Mouse (Mus musculus) T-helper 17 cell (primary cell): Measurements from ENCODE around the gene Slc39a11.

Source experiments
- in situ Hi-C, 2 experiments: fragments of 300-600 bp; cut with MboI, MseI; formaldehyde crosslinking; loops; 1 replicate in 1 of 2; 2 replicates in 1 of 2; pipeline ENCODE4 v1.15.1; 2025; ENCODE audit warnings: high pct_unique_total_duplicates in 2 of 2

The Slc39a11 gene

DNA sequence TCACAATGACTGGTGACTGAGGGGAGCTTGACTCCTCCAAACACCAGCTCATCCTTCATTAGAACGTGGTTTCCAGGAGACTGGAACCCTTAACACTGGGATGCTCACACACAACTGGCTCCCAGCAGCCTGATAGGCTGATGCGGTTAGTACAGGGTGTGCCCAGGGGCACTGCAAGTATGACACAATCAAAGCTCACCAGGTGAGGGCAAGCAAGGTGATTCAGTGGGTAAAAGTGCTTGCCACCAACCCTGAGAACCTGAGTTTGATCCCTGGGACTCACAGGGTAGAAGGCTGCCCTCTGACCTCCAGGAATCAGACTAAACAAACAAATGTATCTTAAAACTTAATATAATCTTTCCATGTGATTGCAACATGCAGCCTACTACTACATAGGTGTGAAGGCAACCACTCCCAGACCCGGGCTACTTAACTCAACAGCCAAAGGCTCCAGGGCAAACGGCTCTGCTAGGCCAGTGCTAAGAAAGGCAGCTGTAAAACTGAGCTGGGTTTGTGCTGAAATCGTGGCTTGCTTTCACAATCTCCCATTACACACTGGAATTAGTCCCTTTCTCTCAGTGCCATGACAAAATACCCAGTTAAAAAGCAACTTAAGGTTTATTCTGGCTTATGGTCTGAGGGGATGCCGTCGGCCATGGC lies 95.0 kb downstream of the Slc39a11 start:
- in situ Hi-C loops: no loop called here

DNA sequence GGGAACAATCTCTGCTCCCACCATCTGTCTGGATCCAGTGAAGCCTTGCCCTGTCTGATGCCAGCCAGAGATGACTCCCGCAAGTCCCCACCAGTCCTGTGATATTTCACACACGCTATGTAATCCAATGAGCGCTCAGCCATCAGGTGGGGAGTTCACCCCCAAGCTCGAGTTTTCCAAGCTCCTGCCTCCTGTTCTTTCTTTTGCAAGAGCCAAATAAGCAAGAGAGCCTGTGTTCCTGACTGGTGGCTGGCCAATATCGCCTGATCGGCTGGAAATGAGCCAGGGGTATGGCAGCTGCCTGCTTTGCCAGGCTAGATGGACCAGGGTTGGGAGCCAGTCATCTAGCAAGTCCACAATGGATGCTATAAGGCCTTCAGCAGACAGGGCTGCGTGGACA lies 95.7 kb downstream of the Slc39a11 start:
- in situ Hi-C loops: no loop called here

DNA sequence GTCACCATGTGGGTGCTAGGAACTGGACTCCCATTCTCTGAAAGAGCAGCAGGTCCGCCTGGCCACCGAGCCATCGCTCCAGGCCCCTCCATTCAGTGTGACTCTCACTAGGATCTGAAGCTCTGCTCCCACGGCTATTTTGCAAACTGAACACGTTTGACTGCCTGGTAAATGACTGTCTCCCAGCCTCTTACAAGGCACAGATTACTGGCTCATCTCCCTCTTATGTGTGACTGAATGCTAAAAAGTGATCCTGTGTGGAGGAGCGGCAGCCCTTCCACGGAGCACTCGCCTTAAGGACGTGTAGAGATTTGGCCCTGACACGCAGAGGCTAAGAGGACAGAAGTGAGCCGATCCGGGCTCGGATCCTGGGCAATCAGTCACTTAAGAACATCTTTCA lies 96.3 kb downstream of the Slc39a11 start:
- in situ Hi-C loops: no loop called here

DNA sequence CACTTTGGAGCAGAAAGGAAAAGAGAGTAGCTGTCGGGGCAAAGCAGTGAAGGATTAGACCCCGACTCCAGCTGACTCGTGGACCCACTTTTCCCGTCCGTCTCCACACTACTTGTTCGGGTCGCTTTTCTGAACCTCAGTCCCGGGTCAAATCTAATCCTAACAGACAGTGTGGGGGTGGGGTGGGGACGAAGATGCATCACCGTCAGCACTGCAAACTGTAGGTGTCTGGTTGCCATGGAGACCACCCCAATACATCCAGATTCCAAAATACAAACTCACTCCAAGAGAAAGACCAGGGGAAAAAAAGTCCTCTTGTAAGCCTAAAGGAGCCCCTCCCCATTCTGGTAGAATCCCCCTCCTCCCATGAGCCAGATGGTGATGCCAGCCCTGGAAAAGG lies 97.3 kb downstream of the Slc39a11 start:
- in situ Hi-C loops: no loop called here

DNA sequence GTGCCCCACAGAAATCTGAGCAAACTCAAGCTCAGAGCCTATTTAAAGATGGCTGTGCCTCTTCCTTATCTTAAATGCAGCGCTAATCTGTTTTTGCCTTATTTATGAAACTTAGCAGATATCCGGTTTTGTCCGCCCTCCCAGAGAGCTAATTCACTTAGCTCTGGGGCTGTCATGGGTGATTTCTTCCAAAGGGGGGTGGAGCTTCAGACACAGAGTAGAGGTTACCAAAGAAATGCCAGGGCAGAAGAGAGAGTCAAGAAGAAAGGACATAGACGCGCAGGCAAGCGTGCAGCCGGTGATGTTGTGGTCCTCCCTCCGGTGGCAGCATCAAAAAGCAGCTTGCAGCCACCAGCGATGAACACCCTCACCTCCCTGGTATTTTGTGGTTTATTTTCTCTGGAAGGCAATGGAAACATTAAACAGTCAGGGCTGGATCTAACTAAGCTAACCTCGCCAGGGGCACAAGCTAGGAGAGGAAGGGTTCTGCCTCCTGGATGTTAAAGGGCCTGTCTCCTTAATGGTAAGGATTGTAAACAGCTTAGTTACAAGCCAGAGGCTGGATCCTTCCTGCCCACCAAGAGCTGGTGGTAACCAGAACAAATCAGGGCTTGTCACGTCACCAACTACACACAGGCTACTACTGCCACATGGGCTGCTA lies 103.5 kb downstream of the Slc39a11 start:
- in situ Hi-C loops: no loop called here

DNA sequence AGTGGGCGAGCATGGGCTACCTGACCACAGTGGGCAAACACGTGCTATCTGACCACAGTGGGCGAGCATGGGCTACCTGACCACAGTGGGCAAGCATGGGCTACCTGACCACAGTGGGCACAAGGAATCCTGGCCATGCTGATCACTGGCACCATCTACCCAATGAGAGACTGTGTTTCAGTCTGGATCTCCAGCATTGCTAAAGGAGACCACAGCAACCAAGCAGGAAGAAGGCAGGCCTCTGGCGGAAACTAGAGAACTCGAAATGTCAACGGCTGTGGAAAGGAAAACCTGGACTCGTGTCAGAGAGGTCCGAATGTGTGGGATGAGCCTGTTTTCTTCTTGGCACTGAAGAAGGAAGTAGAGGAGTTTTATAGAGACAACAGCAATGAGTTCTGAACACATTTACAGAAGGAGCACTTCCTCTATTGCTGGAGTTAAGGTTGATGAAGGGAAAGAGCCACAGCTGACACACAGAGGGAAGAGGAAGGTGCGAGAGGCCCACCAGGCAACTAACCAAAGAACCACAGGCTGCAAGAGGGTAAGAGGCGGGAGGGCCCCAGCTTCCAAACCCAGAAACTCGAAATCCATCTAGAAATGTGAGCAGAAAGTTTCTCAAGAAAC lies 105.8 kb downstream of the Slc39a11 start:
- in situ Hi-C loops: no loop called here

DNA sequence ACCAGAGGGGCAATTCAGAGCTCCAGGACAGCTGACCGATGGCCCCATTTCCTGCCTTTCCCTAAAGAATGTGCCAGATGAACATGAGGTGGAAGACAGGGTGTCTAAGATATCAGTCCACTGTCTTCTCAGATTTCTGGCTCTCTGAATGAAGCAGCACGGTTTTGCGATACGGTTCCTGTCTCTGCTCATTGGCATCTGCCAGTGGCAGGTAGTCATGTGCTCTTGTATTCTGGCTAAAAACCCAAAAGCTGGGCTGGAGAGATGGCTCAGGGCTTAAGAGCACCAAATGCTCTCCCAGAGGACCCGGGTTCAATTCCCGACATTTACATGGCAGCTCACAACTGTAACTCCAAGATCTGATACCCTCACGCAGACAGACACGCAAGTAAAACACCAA lies 108.8 kb downstream of the Slc39a11 start:
- in situ Hi-C loops: no loop called here

DNA sequence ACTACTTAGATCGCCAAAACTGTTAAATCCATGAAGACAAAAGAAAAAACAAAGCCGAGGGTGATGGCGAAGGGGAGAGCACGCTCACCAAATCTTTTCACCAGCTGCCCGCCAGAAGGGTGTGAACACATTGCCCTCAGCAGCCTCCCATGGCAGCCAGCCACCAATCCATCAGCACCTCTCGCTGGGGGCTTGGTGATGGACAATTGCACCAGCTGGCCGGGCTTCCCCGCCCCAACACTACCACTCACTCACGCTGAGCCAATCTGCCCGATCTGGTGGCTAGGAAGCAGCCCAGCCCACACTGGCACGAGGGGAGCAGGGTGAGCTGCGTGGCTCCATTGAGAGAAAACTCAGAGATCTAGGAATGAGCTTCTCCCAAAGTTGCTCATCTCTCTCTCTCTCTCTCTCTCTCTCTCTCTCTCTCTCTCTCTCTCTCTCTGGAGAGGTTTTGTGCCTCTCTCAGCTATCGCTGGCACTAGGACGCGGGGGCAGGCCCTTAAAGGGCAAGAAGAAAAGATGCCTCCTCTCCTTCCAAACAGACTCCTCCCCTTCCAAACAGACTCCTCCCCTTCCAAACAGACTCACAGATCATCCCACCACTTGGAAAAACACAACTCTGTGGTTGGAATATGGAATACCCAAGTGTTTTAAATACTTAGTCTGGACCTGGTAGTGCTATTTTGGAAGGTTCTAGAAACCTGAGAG lies 110.2 kb downstream of the Slc39a11 start:
- in situ Hi-C loops: no loop called here

DNA sequence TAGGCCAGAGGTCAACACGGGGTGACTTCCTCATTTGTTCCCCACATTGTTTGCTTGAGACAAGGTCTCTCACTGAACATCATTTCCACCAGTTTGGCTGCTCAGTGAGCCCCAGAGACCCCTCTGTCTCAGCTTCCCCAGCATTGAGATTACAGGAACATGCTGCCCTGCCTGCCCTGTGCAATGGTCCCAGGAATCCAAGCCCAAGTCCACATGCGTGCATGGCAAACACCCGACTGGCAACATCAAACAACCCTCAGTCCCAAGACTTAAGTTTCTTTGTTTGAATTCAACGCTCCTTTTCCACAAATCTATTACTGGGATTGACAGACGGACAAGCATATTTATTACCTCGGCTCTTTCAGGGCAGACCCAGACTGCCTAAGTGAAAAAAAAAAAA lies 110.8 kb downstream of the Slc39a11 start:
- in situ Hi-C loops: no loop called here

DNA sequence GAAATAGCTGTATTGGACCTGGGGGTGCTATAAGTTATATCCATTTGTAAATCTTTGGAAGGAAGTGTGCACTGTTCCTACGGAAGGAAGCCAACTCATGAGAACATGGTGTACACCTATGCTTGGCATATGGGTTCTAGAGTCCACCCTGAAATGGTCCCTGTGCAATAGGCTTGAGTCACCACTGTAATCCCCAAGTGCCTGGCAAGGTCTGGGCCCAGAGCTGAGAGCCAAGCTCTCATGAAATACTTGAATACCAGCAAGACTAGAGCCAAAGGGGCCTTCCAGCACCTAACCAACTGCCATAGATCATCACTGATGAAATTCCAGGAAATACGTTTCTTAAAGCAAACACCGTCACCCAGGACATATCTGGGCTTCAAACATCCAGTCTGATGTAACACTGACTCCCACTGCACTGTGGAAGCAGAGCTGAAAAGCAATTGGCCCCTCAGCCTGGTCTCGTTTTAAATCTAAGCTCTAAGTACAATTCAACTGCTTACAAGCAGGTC lies 111.4 kb downstream of the Slc39a11 start:
- in situ Hi-C loops: no loop called here

DNA sequence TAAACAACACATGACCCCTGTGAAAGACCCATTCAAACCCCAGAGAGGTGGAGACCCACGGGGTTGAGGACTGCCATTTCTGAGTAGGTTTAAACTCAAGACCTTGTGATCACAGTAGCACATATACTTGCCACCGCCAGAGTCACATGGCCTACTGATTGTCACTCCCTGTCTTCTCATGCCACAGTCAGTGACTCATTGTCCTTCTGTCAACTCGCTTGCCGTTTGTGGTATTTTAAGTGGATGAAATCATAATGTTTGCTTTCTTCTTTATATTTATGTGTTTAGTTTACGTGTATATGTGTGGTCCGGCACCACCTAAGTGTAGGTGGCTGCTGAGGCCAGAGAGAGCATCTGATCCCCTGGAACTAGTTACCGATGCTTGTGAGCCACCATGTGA lies 112.2 kb downstream of the Slc39a11 start:
- in situ Hi-C loops: no loop called here

DNA sequence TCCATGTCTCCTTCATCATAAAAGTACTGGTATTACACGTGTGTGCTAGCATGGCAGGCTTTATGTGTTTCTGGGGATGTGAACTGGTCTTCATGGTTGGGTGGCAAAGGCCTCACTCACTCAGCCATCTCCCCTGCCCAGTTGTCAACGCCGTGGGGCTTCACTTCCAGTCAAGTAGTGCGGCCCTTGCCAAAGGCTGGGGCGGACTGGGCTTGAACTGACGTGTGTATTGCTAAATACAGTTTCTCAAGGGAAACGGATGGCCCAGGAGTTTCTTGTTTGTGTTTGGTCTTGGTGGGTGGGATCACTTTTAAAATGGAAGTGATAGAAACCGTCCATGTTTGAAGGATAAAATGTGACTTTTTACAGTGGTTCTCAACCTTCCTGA lies 112.7 kb downstream of the Slc39a11 start:
- in situ Hi-C loops: no loop called here

DNA sequence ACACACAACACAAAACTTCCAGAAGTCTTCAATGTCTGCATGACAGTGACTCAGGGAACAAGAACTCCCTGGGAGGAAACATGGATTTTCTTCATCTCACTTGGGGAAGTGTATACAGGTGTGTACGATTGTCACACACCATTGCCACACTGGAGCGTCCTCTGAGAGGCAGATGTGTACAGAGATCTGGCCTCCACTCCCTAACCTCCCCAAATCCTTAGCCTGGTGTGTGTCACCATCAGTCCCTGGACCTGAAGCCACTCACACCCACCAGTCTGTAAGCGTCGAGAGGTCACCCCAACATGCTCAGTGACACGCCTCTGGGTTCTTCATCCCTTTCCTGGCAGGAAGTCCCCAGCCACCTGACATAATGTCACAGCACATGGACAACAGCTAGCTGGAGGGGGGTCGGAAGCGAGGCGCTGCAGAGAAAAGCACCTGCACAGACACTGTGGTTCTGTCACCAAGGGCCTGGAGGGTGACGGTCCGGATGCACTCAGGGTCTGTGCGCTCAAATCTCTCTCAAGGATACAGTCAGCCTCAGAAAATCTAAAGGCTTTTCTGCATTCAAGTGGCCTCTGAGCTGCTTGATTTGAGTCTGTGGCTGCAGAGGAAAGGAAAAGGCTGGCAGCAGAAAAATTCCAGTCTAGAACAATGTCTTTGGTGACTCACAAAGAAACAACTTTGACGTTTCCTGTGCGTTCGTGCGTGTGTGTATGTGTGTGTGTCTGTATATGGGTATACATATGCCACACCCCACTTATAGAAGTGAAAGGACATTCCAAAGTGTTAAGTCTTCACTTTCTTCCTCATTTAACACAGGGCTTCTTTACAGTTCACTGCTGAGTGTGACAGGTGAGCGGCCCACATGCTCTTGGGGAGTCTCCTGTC lies 113.3 kb downstream of the Slc39a11 start:
- in situ Hi-C loops: no loop called here

DNA sequence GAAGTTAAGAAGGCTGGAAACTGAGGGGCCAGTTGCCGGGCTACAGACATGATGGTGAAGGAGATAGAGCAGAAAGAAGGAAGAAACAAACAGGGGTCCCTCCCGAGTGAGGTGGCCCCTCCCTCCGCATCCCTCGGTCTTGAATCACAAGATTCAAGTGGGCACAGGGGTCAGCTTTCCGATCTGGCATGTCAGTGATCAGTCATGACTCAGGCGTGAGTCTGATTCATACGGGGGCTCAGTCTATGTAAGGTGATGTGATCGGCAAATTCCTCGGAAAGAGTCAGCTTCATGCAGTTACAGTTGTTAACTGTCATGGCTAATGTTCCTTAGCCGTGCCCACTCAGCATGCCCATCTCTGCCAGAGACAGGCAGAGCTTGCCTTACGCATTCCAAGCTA lies 115.5 kb downstream of the Slc39a11 start:
- in situ Hi-C loops: no loop called here

DNA sequence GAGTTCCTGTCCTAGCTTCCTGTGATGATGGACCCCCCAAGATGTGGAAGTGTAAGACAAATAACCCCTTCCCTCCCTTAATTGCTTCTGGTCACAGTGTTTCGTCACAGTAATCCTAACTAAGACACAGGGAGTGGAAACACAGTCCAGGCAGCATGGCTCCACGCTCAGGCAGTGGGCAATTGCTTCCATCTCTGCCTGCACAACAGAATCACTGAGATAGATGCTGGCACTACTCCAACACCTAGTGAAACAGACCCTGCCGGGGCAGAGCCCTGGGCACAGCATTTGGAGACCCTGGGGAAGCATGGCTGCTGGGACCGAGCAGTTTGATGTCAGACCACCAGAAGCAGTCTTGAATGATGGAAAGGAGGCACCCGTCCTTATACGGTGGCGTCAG lies 115.9 kb downstream of the Slc39a11 start:
- in situ Hi-C loops: no loop called here

DNA sequence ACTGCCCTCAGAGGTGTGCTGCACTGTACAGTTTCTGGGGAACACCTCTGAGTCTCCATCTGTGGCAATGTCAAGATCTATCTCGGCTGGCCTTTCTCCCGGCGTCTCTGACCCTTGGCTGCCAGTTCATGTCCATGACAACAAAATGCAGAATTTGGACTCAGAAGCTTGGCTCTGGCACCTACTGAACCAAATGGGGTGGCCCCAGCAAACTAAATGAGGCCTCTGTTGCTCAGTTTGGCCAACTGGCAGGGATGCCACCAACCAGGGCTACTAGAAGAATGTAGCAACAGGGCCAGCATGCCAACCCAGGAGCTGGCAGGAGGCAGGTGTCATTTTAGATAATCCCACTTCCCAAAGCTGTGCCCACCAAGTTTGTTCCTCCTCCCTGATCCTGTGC lies 121.5 kb downstream of the Slc39a11 start:
- in situ Hi-C loops: no loop called here

DNA sequence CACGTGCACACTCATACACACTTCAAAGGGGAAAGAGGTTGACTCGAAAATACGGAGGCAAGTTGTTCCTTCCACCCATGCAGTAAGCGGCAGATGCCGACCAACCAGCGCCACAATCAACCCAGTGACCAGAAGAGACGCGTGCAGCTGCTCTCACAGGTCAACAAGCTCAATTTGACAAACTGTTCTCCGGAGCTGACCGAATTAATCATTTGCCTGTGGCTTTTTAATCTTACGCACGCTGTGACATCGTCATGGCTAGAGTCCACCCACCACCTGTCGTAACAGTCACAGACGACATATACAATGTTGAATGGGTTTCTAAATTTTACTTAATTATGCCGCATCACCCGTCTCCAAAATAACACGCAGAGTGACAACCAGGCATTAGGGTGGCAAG lies 124.1 kb downstream of the Slc39a11 start:
- in situ Hi-C loops: no loop called here

DNA sequence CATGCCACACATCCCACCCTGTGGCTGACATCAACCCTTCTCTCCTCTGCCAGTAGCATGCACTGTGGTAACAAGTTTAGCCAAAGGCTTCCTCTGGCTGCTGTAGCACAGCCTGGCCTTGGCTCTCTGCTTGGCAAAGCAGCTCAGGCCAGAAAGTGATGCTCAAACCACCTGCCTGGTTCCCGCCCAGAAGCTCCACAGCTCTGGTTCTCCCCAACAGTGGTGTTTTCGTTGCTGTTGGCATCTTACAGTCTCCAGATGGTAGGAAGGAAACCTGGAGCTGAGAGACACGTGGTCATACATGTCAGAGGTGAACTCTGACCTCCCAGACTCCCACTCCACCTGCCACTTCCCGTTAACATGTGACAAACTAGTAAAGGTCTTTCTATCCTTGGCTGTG lies 127.2 kb downstream of the Slc39a11 start:
- in situ Hi-C loops: no loop called here

DNA sequence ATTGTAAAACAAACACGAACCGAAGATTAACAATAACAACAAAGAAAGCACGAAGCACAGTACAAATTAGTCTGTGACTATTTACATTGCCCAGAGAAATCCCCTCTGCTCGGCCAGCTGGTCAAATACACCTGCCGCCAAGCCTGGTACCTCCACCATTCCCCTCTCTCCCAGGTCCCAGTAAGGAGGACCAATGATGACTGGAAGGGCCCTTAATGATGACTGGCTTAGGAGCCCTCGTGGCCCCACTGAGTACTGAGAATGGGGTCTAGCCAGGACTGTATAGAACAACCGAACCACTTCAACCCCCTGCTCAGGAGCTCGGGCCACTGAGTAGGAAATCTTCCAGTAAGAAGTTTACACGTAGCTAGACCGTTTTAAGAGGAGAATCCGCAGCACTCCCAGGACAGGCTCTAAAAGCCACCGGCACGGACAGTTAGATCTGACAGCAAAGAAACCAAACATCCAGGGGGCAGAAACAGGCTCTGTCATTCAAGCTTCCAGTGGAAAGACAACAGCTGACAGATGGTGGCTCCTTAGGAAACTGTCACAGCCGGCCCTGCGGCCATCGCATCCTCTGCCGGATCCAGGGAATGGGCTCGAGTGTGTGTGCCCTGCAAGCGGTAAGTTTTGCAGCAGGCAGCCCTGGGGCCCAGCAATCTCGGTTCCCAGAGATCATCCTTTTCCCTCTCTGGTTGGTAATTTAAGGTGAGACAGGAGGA lies 128.2 kb downstream of the Slc39a11 start:
- in situ Hi-C loops: no loop called here

DNA sequence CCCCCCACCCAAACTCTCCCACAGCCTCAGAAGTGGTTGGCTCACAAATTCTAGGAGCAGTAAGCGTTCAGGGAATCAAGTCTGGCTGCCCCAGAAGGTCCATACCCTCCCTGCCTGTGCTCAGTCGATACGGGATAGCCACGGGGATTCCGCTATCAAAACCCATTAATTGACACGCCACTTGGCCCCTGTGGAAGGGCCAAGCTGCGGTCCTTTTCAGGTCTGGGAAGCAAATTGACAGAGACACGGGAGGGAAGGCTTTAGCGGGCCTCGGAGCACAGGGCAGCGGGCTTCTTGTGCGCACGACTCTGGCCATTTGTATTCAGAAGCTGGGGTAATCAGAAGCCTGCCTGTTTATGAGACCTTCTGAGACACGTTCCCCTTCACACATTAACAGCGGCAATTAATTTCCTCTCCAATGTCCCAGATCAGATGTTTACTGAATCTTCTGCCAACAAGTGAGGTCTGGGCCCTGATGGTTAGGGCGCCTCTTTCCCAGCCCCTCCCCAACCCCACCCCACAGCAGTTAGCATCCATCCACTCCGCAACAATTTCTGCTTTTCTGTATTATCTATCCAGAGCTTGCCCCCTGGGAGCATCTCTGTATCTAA lies 128.9 kb downstream of the Slc39a11 start:
- in situ Hi-C loops: no loop called here
